Mouse (Mus musculus) hindbrain, embryonic 11.5 days (tissue): ENCODE measurements around the gene Bcl2l11. TPM values are rescaled to one million over a fixed set of nuclear protein-coding genes. Genes with fewer than 3 reads are reported as not detected.
"Not testable (repeated sequence)": the region's sequence is repeated elsewhere in the genome, so short reads cannot be mapped to it uniquely, and the experiment has no call there.

ENCODE experiments used
- ATAC-seq: fragments of 200-750 bp; cut with Nextera tagmentation; 2 replicates; pipeline ENCODE4 v1.8.0; 2017; ENCODE audit warnings: mild to moderate bottlenecking, moderate TSS enrichment, moderate library complexity; ENCODE audit not compliant: low FRiP score
- DNase-seq: peaks from one replicate; pipeline ENCODE4 v3.0.0-alpha.2; 2015; ENCODE audit warnings: low spot score
- H3K27ac ChIP-seq: fragments of 300-500 bp; sonication (generic); 2 replicates; pipeline ENCODE4 v1.5.1; 2014; ENCODE audit warnings: mild to moderate bottlenecking, low read depth, low read length
- H3K27me3 ChIP-seq: fragments of 300-500 bp; sonication (generic); 2 replicates; pipeline ENCODE4 v1.6.1; 2014; ENCODE audit warnings: mild to moderate bottlenecking, low read length, moderate library complexity, mixed read lengths; ENCODE audit not compliant: control insufficient read depth, insufficient read depth
- H3K36me3 ChIP-seq: fragments of 300-500 bp; sonication (generic); 2 replicates; pipeline ENCODE4 v1.6.1; 2014; ENCODE audit warnings: mild to moderate bottlenecking, low read length, moderate library complexity, mixed read lengths; ENCODE audit not compliant: control insufficient read depth, insufficient read depth
- H3K4me1 ChIP-seq: fragments of 300-500 bp; sonication (generic); replicated peaks from 2 replicates; pipeline ENCODE4 v1.6.1; 2014; ENCODE audit warnings: low read length, mixed read lengths; ENCODE audit not compliant: control insufficient read depth, insufficient read depth
- H3K4me2 ChIP-seq: fragments of 300-500 bp; sonication (generic); replicated peaks from 2 replicates; pipeline ENCODE4 v1.6.1; 2014; ENCODE audit warnings: mild to moderate bottlenecking, low read depth, low read length
- H3K4me3 ChIP-seq: fragments of 300-500 bp; sonication (generic); 2 replicates; pipeline ENCODE4 v1.5.1; 2014; ENCODE audit warnings: low read depth, low read length
- H3K9ac ChIP-seq: fragments of 300-500 bp; sonication (generic); 2 replicates; pipeline ENCODE4 v1.6.1; 2014; ENCODE audit warnings: low read depth, low read length
- H3K9me3 ChIP-seq: fragments of 300-500 bp; sonication (generic); 2 replicates; pipeline ENCODE4 v1.6.1; 2016; ENCODE audit warnings: low read length; ENCODE audit not compliant: control insufficient read depth
- WGBS: fragments of 180-500 bp; shearing (Covaris S2); extraction: QIAGEN DNeasy Blood & Tissue Kit; methylation state at CpG from one replicate; pipeline ENCODE4 v1.1.7; 2014; 5-methylcytosine and 5-hydroxymethylcytosine counted together
- polyA plus RNA-seq: library from polyadenylated mRNA; unstranded; fragments of >200 nt; fragmentation: Nextera tagmentation; extraction: Ambion mirVana; gene quantifications from 2 replicates; pipeline ENCODE4 v1.2.1, GENCODE M21; 2014

Gene Bcl2l11
- polyA plus RNA-seq, 1 experiment from 2014 or later: 17.2 TPM

GRCm38 (mm10) chr2:128096070-128096469 lies 29.8 kb upstream of the Bcl2l11 start:
- Histone ChIP-seq H3K9me3 (no peaks in the 10 kb centered on the region), H3K4me2 (no peak overlapping the region), H3K9ac (no peak overlapping the region), H3K27me3 (no peaks in the 10 kb centered on the region), H3K36me3 (no peaks in the 10 kb centered on the region), H3K4me1 (peaks cover 7% of the 10 kb centered on the region; the same call in 1 of the 2 replicates), H3K27ac (no peak overlapping the region), H3K4me3 (no peak overlapping the region)
- ATAC-seq (no peak), DNase-seq (no peak)
- WGBS: 91% methylated on average over 1 of the region's 1 CpGs

- H3K27me3 ChIP-seq, H3K9ac ChIP-seq, H3K9me3 ChIP-seq, DNase-seq, H3K27ac ChIP-seq, H3K4me2 ChIP-seq, H3K4me1 ChIP-seq, ATAC-seq, H3K36me3 ChIP-seq, H3K4me3 ChIP-seq: not testable (repeated sequence)
- WGBS: 77% methylated on average over 3 of the region's 5 CpGs
These were observed 27.7 kb upstream of the Bcl2l11 start for GRCm38 (mm10) chr2:128098118-128098517.

GRCm38 (mm10) chr2:128102086-128102485 lies 23.8 kb upstream of the Bcl2l11 start:
- no peak for ATAC-seq
- no peak for DNase-seq
- Histone ChIP-seq H3K4me3 (no peak overlapping the region), H3K27me3 (no peaks in the 10 kb centered on the region), H3K9ac (no peak overlapping the region), H3K36me3 (no peaks in the 10 kb centered on the region), H3K4me2 (no peak overlapping the region), H3K27ac (no peak overlapping the region), H3K4me1 (no peaks in the 10 kb centered on the region), H3K9me3 (no peaks in the 10 kb centered on the region)
- 92% methylated on average over 9 of the region's 9 CpGs for WGBS

GRCm38 (mm10) chr2:128104815-128105214 lies 21.0 kb upstream of the Bcl2l11 start:
- Histone ChIP-seq H3K9ac (no peak overlapping the region), H3K27ac (no peak overlapping the region), H3K36me3 (no peaks in the 10 kb centered on the region), H3K9me3 (no peaks in the 10 kb centered on the region), H3K4me3 (no peak overlapping the region), H3K27me3 (no peaks in the 10 kb centered on the region), H3K4me2 (no peak overlapping the region), H3K4me1 (no peaks in the 10 kb centered on the region)
- ATAC-seq (no peak), DNase-seq (no peak)
- WGBS: 79% methylated on average over 5 of the region's 5 CpGs

- no peak overlapping the region for H3K4me2 ChIP-seq
- WGBS: 85% methylated on average over 11 of the region's 11 CpGs
These were observed 20.2 kb upstream of the Bcl2l11 start for GRCm38 (mm10) chr2:128105651-128106050.

GRCm38 (mm10) chr2:128111537-128111936 lies 14.3 kb upstream of the Bcl2l11 start:
- no peaks in the 10 kb centered on the region for H3K4me1 ChIP-seq
- ATAC-seq (no peak), DNase-seq (no peak)
- no peak overlapping the region for H3K4me3 ChIP-seq
- 80% methylated on average over 9 of the region's 9 CpGs for WGBS
- H3K36me3 ChIP-seq: no peaks in the 10 kb centered on the region
- H3K9ac ChIP-seq: no peak overlapping the region
- H3K9me3 ChIP-seq: no peaks in the 10 kb centered on the region
- no peak overlapping the region for H3K4me2 ChIP-seq
- no peak overlapping the region for H3K27ac ChIP-seq
- no peaks in the 10 kb centered on the region for H3K27me3 ChIP-seq

More at GRCm38 (mm10) chr2:128105651-128106050, 20.2 kb upstream of the Bcl2l11 start:
- Histone ChIP-seq H3K4me3 (no peak overlapping the region), H3K4me1 (no peaks in the 10 kb centered on the region), H3K36me3 (no peaks in the 10 kb centered on the region), H3K9me3 (no peaks in the 10 kb centered on the region), H3K9ac (no peak overlapping the region), H3K27ac (no peak overlapping the region), H3K27me3 (no peaks in the 10 kb centered on the region)
- no peak for ATAC-seq
- DNase-seq: no peak

GRCm38 (mm10) chr2:128114621-128115020 lies 11.2 kb upstream of the Bcl2l11 start:
- Histone ChIP-seq H3K4me3 (no peak overlapping the region), H3K9me3 (no peaks in the 10 kb centered on the region), H3K4me2 (no peak overlapping the region), H3K4me1 (no peaks in the 10 kb centered on the region), H3K27ac (no peak overlapping the region), H3K27me3 (no peaks in the 10 kb centered on the region), H3K9ac (no peak overlapping the region), H3K36me3 (no peaks in the 10 kb centered on the region)
- ATAC-seq (no peak), DNase-seq (no peak)
- WGBS: 83% methylated on average over 3 of the region's 3 CpGs

- Histone ChIP-seq H3K4me1 (no peaks in the 10 kb centered on the region), H3K27me3 (no peaks in the 10 kb centered on the region), H3K27ac (no peak overlapping the region), H3K9me3 (no peaks in the 10 kb centered on the region), H3K4me3 (no peak overlapping the region), H3K9ac (no peak overlapping the region), H3K36me3 (no peaks in the 10 kb centered on the region), H3K4me2 (no peak overlapping the region)
- WGBS: 17% methylated on average over 4 of the region's 4 CpGs
- DNase-seq (peak; percentile 10), ATAC-seq (no peak)
These were observed 10.3 kb upstream of the Bcl2l11 start for GRCm38 (mm10) chr2:128115579-128115978.

GRCm38 (mm10) chr2:128117605-128118004 lies 8.2 kb upstream of the Bcl2l11 start:
- no peak overlapping the region for H3K4me2 ChIP-seq
- no peak overlapping the region for H3K27ac ChIP-seq
- WGBS: 84% methylated on average over 7 of the region's 7 CpGs
- H3K4me1 ChIP-seq: no peaks in the 10 kb centered on the region; the same call in 1 of the 2 replicates
- no peaks in the 10 kb centered on the region for H3K36me3 ChIP-seq
- ATAC-seq (no peak), DNase-seq (no peak)
- H3K4me3 ChIP-seq: no peak overlapping the region
- no peaks in the 10 kb centered on the region for H3K9me3 ChIP-seq
- H3K27me3 ChIP-seq: peaks cover 6% of the 10 kb centered on the region
- H3K9ac ChIP-seq: no peak overlapping the region
